Mouse (Mus musculus) cerebellum, adult 18-20 months (tissue): ENCODE results near the gene Myh9.
"Not testable (repeated sequence)": the region's sequence is repeated elsewhere in the genome, so short reads cannot be mapped to it uniquely, and the experiment has no call there.

Experiments
- DNase-seq, 2 experiments: peaks; one replicate each; pipeline ENCODE4 v3.0.0; 2021

The Myh9 gene

GRCm38 (mm10) chr15:77867231-77867968, 25.4 kb upstream of the Myh9 start:
- not testable (repeated sequence) for DNase-seq

- no peak for DNase-seq
These were observed 24.7 kb upstream of the Myh9 start for GRCm38 (mm10) chr15:77866583-77867220.

GRCm38 (mm10) chr15:77864063-77864758, 22.2 kb upstream of the Myh9 start:
- no peak for DNase-seq

GRCm38 (mm10) chr15:77862991-77863972, 21.3 kb upstream of the Myh9 start:
- DNase-seq: no peak

GRCm38 (mm10) chr15:77860081-77860665, 18.2 kb upstream of the Myh9 start:
- DNase-seq: no peak

GRCm38 (mm10) chr15:77857662-77858156, 15.7 kb upstream of the Myh9 start:
- peak; percentile 89 to 92 for DNase-seq

GRCm38 (mm10) chr15:77856541-77856940, 14.6 kb upstream of the Myh9 start:
- DNase-seq: no peak

GRCm38 (mm10) chr15:77855301-77855700, 13.3 kb upstream of the Myh9 start:
- DNase-seq: no peak

- no peak for DNase-seq
These were observed 10.0 kb upstream of the Myh9 start for GRCm38 (mm10) chr15:77852001-77852400.

GRCm38 (mm10) chr15:77851136-77851535, 9.2 kb upstream of the Myh9 start:
- DNase-seq: no peak

- DNase-seq: no peak
These were observed 7.7 kb upstream of the Myh9 start for GRCm38 (mm10) chr15:77849572-77850229.

GRCm38 (mm10) chr15:77849039-77849436, 7.1 kb upstream of the Myh9 start:
- no peak for DNase-seq

- no peak for DNase-seq
These were observed 6.6 kb upstream of the Myh9 start for GRCm38 (mm10) chr15:77848415-77849038.

GRCm38 (mm10) chr15:77847826-77848225, 5.9 kb upstream of the Myh9 start:
- no peak for DNase-seq

- DNase-seq: no peak
These were observed 5.1 kb upstream of the Myh9 start for GRCm38 (mm10) chr15:77847108-77847507.

- DNase-seq: not testable (repeated sequence)
These were observed 4.1 kb upstream of the Myh9 start for GRCm38 (mm10) chr15:77845931-77846595.

GRCm38 (mm10) chr15:77844955-77845635, 3.1 kb upstream of the Myh9 start:
- DNase-seq: peak in 1 of 2 experiments; percentile 23

- no peak for DNase-seq
These were observed 2.1 kb upstream of the Myh9 start for GRCm38 (mm10) chr15:77844048-77844447.

- not testable (repeated sequence) for DNase-seq
These were observed 1.6 kb upstream of the Myh9 start for GRCm38 (mm10) chr15:77843494-77844041.
